Mouse (Mus musculus): ENCODE measurements around the gene Sycn. TPM values are rescaled to one million over a fixed set of nuclear protein-coding genes. Genes with fewer than 3 reads are reported as not detected.
"Not testable (repeated sequence)": the region's sequence is repeated elsewhere in the genome, so short reads cannot be mapped to it uniquely, and the experiment has no call there.

Gene Sycn
- not detected in 2 replicates for polyA plus RNA-seq (2015; fragmentation: Nextera tagmentation; extraction: Ambion mirVana)

GRCm38 (mm10) chr7:28540526-28540925, at the start of gene Sycn:
TSS of gene Sycn (plus strand) at chr7:28540885.
- H3K9me3 ChIP-seq: no peaks in the 10 kb centered on the region
- no peak within 1 kb of the TSS for H3K4me3 ChIP-seq
- H3K36me3 ChIP-seq: no peaks in the 10 kb centered on the region
- H3K27ac ChIP-seq: no peak within 1 kb of the TSS
- no peaks in the 10 kb centered on the region for H3K4me1 ChIP-seq
- H3K27me3 ChIP-seq: peaks cover 29% of the 10 kb centered on the region
- no peak for ATAC-seq (ENCODE audit: insufficient number of reproducible peaks, insufficient read depth, low FRiP score, low TSS enrichment, low read depth)
- 76% methylated on average over 4 of the region's 4 CpGs for WGBS
- H3K9ac ChIP-seq: no peak within 1 kb of the TSS
- no peak within 1 kb of the TSS for H3K4me2 ChIP-seq

GRCm38 (mm10) chr7:28490903-28491302, 49.8 kb upstream of the Sycn start:
- Histone ChIP-seq H3K9ac (no peak overlapping the region), H3K27ac (no peak overlapping the region), H3K4me1 (peaks cover 8% of the 10 kb centered on the region; the same call in 1 of the 2 replicates), H3K4me2 (peak overlapping the region; percentile 21), H3K9me3 (no peaks in the 10 kb centered on the region), H3K36me3 (no peaks in the 10 kb centered on the region), H3K27me3 (peaks cover 15% of the 10 kb centered on the region), H3K4me3 (no peak overlapping the region)
- 26% methylated on average over 14 of the region's 14 CpGs for WGBS
- ATAC-seq (ENCODE audit: insufficient number of reproducible peaks, insufficient read depth, low FRiP score, low TSS enrichment, low read depth): no peak

GRCm38 (mm10) chr7:28492310-28492709, 48.4 kb upstream of the Sycn start:
- Histone ChIP-seq H3K4me2 (no peak overlapping the region), H3K4me3 (no peak overlapping the region), H3K36me3 (no peaks in the 10 kb centered on the region), H3K27me3 (peaks cover 12% of the 10 kb centered on the region), H3K4me1 (peaks cover 8% of the 10 kb centered on the region; the same call in 1 of the 2 replicates), H3K9me3 (no peaks in the 10 kb centered on the region), H3K27ac (no peak overlapping the region), H3K9ac (no peak overlapping the region)
- ATAC-seq (ENCODE audit: insufficient number of reproducible peaks, insufficient read depth, low FRiP score, low TSS enrichment, low read depth): no peak
- WGBS: 76% methylated on average over 8 of the region's 8 CpGs

- H3K36me3 ChIP-seq: no peaks in the 10 kb centered on the region
- no peaks in the 10 kb centered on the region for H3K9me3 ChIP-seq
- ATAC-seq (ENCODE audit: insufficient number of reproducible peaks, insufficient read depth, low FRiP score, low TSS enrichment, low read depth): no peak
- H3K9ac ChIP-seq: no peak overlapping the region
- no peaks in the 10 kb centered on the region for H3K4me1 ChIP-seq
- no peaks in the 10 kb centered on the region for H3K27me3 ChIP-seq
- no peak overlapping the region for H3K27ac ChIP-seq
- H3K4me3 ChIP-seq: no peak overlapping the region
- H3K4me2 ChIP-seq: no peak overlapping the region
- WGBS: 83% methylated on average over 11 of the region's 11 CpGs
These were observed 45.3 kb upstream of the Sycn start for GRCm38 (mm10) chr7:28495426-28495825.

- no peak overlapping the region for H3K4me2 ChIP-seq
- ATAC-seq (ENCODE audit: insufficient number of reproducible peaks, insufficient read depth, low FRiP score, low TSS enrichment, low read depth): no peak
- 3% methylated on average over 5 of the region's 5 CpGs for WGBS
- H3K4me3 ChIP-seq: no peak overlapping the region
- H3K27me3 ChIP-seq: no peaks in the 10 kb centered on the region
- no peaks in the 10 kb centered on the region for H3K4me1 ChIP-seq
- H3K9ac ChIP-seq: no peak overlapping the region
- no peaks in the 10 kb centered on the region for H3K36me3 ChIP-seq
- H3K27ac ChIP-seq: no peak overlapping the region
- H3K9me3 ChIP-seq: no peaks in the 10 kb centered on the region
These were observed 35.1 kb upstream of the Sycn start for GRCm38 (mm10) chr7:28505585-28505984.

- not testable (repeated sequence) for H3K4me2 ChIP-seq; H3K4me3 ChIP-seq; H3K27ac ChIP-seq; H3K4me1 ChIP-seq; H3K36me3 ChIP-seq; H3K9me3 ChIP-seq; H3K9ac ChIP-seq; H3K27me3 ChIP-seq; ATAC-seq (ENCODE audit: insufficient number of reproducible peaks, insufficient read depth, low FRiP score, low TSS enrichment, low read depth)
- 57% methylated on average over 2 of the region's 2 CpGs for WGBS
These were observed 31.6 kb upstream of the Sycn start for GRCm38 (mm10) chr7:28509121-28509520.

- not testable (repeated sequence) for H3K4me2 ChIP-seq; H3K27me3 ChIP-seq; H3K27ac ChIP-seq; ATAC-seq (ENCODE audit: insufficient number of reproducible peaks, insufficient read depth, low FRiP score, low TSS enrichment, low read depth); H3K9me3 ChIP-seq; H3K36me3 ChIP-seq; H3K4me3 ChIP-seq; H3K4me1 ChIP-seq; H3K9ac ChIP-seq
- 53% methylated on average over 8 of the region's 8 CpGs for WGBS
These were observed 30.2 kb upstream of the Sycn start, which contains the start of gene Ifnl2 for GRCm38 (mm10) chr7:28510405-28510974. TSS of gene Ifnl2 (minus strand) at chr7:28510455.

- ATAC-seq (ENCODE audit: insufficient number of reproducible peaks, insufficient read depth, low FRiP score, low TSS enrichment, low read depth): no peak
- WGBS: 72% methylated on average over 8 of the region's 8 CpGs
These were observed 29.2 kb upstream of the Sycn start for GRCm38 (mm10) chr7:28511441-28511840.

GRCm38 (mm10) chr7:28522536-28522935, 18.1 kb upstream of the Sycn start, which contains the start of gene Ifnl3:
TSS of gene Ifnl3 (plus strand) at chr7:28522836.
- H3K9me3 ChIP-seq; H3K36me3 ChIP-seq; H3K9ac ChIP-seq; H3K27me3 ChIP-seq; H3K4me3 ChIP-seq; H3K27ac ChIP-seq; H3K4me1 ChIP-seq; H3K4me2 ChIP-seq; ATAC-seq (ENCODE audit: insufficient number of reproducible peaks, insufficient read depth, low FRiP score, low TSS enrichment, low read depth): not testable (repeated sequence)
- WGBS: 73% methylated on average over 5 of the region's 6 CpGs

More at GRCm38 (mm10) chr7:28511441-28511840, 29.2 kb upstream of the Sycn start:
- no peaks in the 10 kb centered on the region for H3K27me3 ChIP-seq
- H3K27ac ChIP-seq: no peak overlapping the region
- no peak overlapping the region for H3K4me3 ChIP-seq
- H3K9me3 ChIP-seq: no peaks in the 10 kb centered on the region
- H3K9ac ChIP-seq: no peak overlapping the region
- H3K36me3 ChIP-seq: no peaks in the 10 kb centered on the region
- H3K4me1 ChIP-seq: no peaks in the 10 kb centered on the region
- H3K4me2 ChIP-seq: no peak overlapping the region

GRCm38 (mm10) chr7:28527922-28528719, 12.6 kb upstream of the Sycn start:
- Histone ChIP-seq H3K4me2 (no peak overlapping the region), H3K9me3 (no peaks in the 10 kb centered on the region), H3K4me1 (no peaks in the 10 kb centered on the region), H3K4me3 (no peak overlapping the region), H3K27ac (no peak overlapping the region), H3K27me3 (peaks cover 9% of the 10 kb centered on the region; the same call in 1 of the 2 replicates), H3K36me3 (no peaks in the 10 kb centered on the region), H3K9ac (no peak overlapping the region)
- 7% methylated on average over 19 of the region's 19 CpGs for WGBS
- no peak for ATAC-seq (ENCODE audit: insufficient number of reproducible peaks, insufficient read depth, low FRiP score, low TSS enrichment, low read depth)

GRCm38 (mm10) chr7:28532005-28532404, 8.7 kb upstream of the Sycn start:
- H3K36me3 ChIP-seq: no peaks in the 10 kb centered on the region
- no peak overlapping the region for H3K9ac ChIP-seq
- H3K9me3 ChIP-seq: no peaks in the 10 kb centered on the region
- no peak overlapping the region for H3K4me3 ChIP-seq
- no peak overlapping the region for H3K4me2 ChIP-seq
- peaks cover 9% of the 10 kb centered on the region; the same call in 1 of the 2 replicates for H3K27me3 ChIP-seq
- no peaks in the 10 kb centered on the region for H3K4me1 ChIP-seq
- ATAC-seq (ENCODE audit: insufficient number of reproducible peaks, insufficient read depth, low FRiP score, low TSS enrichment, low read depth): no peak
- H3K27ac ChIP-seq: no peak overlapping the region
- WGBS: 53% methylated on average over 8 of the region's 8 CpGs

GRCm38 (mm10) chr7:28538886-28539285, 1.8 kb upstream of the Sycn start:
- H3K27ac ChIP-seq; H3K9ac ChIP-seq; H3K4me2 ChIP-seq; H3K36me3 ChIP-seq; ATAC-seq (ENCODE audit: insufficient number of reproducible peaks, insufficient read depth, low FRiP score, low TSS enrichment, low read depth); H3K9me3 ChIP-seq; H3K4me1 ChIP-seq; H3K4me3 ChIP-seq: not testable (repeated sequence)
- peaks cover 12% of the 10 kb centered on the region for H3K27me3 ChIP-seq
- 84% methylated on average over 6 of the region's 6 CpGs for WGBS
